In the genomic region with DNA sequence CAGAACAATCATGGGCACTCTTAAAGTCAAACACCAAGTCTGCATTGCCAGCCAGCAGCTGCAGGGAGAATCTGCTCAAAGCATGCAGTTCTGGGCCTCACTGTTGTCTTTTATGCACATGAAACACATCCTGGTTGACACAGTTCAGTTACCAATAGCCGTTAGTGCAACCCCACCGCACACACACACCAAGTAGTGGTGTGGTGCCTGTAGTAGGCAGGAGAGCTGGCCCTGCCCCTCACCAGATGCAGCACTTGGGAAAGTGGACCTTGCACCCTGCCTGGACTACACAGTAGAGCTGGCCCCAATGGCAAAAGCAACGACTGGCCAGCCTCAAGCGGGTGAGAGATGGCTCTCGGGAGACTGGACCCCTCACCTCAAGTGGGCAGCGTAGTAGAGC, we compare ENCODE assay signal across 12 mouse cellular contexts. TPM values are rescaled to one million over a fixed set of nuclear protein-coding genes. Genes with fewer than 3 reads are reported as not detected.
DNase-seq lines count a peak whose midpoint lies in the region; ATAC-seq and TF ChIP-seq lines count a peak whose summit lies in the region.
"Had no signal": no experiment of that assay in that cellular context is flagged by ENCODE, and none has a peak within 500 bp of the region (broad histone marks: within the 10 kb centered on the region; RNA-seq: fewer than 3 reads in every experiment).

No protein-coding gene starts in this region.

- DNase-seq in T-cell, adult 2 months (ENCODE audit: low spot score): peak; percentile 35
- peak; percentile 30 to 49 for DNase-seq in kidney, postnatal 4 days
- DNase-seq in thymus, postnatal 0 days (ENCODE audit: low spot score): peak; percentile 65
- no peak for DNase-seq in urinary bladder, adult 18-20 months (ENCODE audit: low spot score in 2 of 2)
- DNase-seq in B cell, adult 2 months: no peak
- no peak for DNase-seq in cerebellum, adult 2 months
- DNase-seq: heart, postnatal 10 days had no signal

- peak; percentile 49; the same call in 1 of the 2 replicates for ATAC-seq in intestine, postnatal 0 days
- ATAC-seq: activated CD4-positive, CD25-positive, alpha-beta regulatory T cell, adult 4 months; CD4-positive, CD25-positive, alpha-beta regulatory T cell, adult 4 months had no signal

- H3K4me3 ChIP-seq in intestine, postnatal 0 days (ENCODE audit: low read depth, low read length): no peak overlapping the region
- H3K4me3 ChIP-seq in cerebellum, adult 2 months (replicated peaks; ENCODE audit: insufficient read depth, low read depth, low read length): no peak overlapping the region
- H3K4me3 ChIP-seq: midbrain, embryonic 10.5 days; myocyte had no signal

- no peak for TF ChIP-seq CTCF in intestine, postnatal 0 days (IDR thresholded peaks at IDR 0.05; ENCODE audit: low read depth)
- TF ChIP-seq CTCF in cerebellum, adult 2 months (IDR thresholded peaks at IDR 0.05; ENCODE audit: borderline replicate concordance, insufficient read depth, low read depth, low read length): no peak

- no peak overlapping the region for H3K4me2 ChIP-seq in intestine, postnatal 0 days (replicated peaks; ENCODE audit: low read depth)

- H3K9me3 ChIP-seq in intestine, postnatal 0 days (ENCODE audit: control insufficient read depth): no peaks in the 10 kb centered on the region
- H3K9me3 ChIP-seq: midbrain, embryonic 10.5 days had no signal

- H3K36me3 ChIP-seq in intestine, postnatal 0 days (ENCODE audit: control insufficient read depth, insufficient read depth): no peaks in the 10 kb centered on the region
- H3K36me3 ChIP-seq: midbrain, embryonic 10.5 days had no signal

- H3K27me3 ChIP-seq in intestine, postnatal 0 days (replicated peaks; ENCODE audit: control insufficient read depth, insufficient read depth, low read length): no peaks in the 10 kb centered on the region
- no peaks in the 10 kb centered on the region for H3K27me3 ChIP-seq in cerebellum, adult 2 months (ENCODE audit: control insufficient read depth, insufficient read depth, low read length)

- H3K9ac ChIP-seq in intestine, postnatal 0 days (ENCODE audit: low read depth, low read length): no peak overlapping the region

- WGBS in intestine, postnatal 0 days: 60% methylated on average over 6 of the region's 6 CpGs
- 86% methylated on average over 6 of the region's 6 CpGs for WGBS in cerebellum, adult 2 months

- no peaks in the 10 kb centered on the region for H3K4me1 ChIP-seq in intestine, postnatal 0 days (replicated peaks; ENCODE audit: control insufficient read depth, insufficient read depth, low read length)
- no peaks in the 10 kb centered on the region for H3K4me1 ChIP-seq in cerebellum, adult 2 months (ENCODE audit: control insufficient read depth, insufficient read depth, low read length)
- H3K4me1 ChIP-seq: midbrain, embryonic 10.5 days had no signal

- no peak overlapping the region for H3K27ac ChIP-seq in intestine, postnatal 0 days (ENCODE audit: low read depth, low read length)
- no peak overlapping the region for H3K27ac ChIP-seq in cerebellum, adult 2 months (ENCODE audit: insufficient read depth, low read length)
- H3K27ac ChIP-seq: midbrain, embryonic 10.5 days had no signal

- TF ChIP-seq POLR2A in cerebellum, adult 2 months (IDR thresholded peaks at IDR 0.05; ENCODE audit: borderline replicate concordance, insufficient read depth, low read length): no peak

RNA-seq across cellular contexts. Expression of a gene that starts 5.0 kb away (rescaled TPM):
- 1.5 and 1.9 TPM in 2 replicates for polyA plus RNA-seq in intestine, postnatal 0 days (2015; fragmentation: Nextera tagmentation; extraction: Ambion mirVana)
- polyA plus RNA-seq in thymus, postnatal 0 days (2015; fragmentation: Nextera tagmentation; extraction: Ambion mirVana): 46.4 and 52.7 TPM in 2 replicates
- polyA plus RNA-seq in cerebellum, adult 2 months (2012; rRNA removed): 9.9 and 11.5 TPM in 2 replicates

RNA-seq across cellular contexts. Expression of a gene that starts 26.4 kb away (rescaled TPM):
- polyA plus RNA-seq in intestine, postnatal 0 days (2015; fragmentation: Nextera tagmentation; extraction: Ambion mirVana): 521 and 527 TPM in 2 replicates
- 1,051 and 1,112 TPM in 2 replicates for polyA plus RNA-seq in thymus, postnatal 0 days (2015; fragmentation: Nextera tagmentation; extraction: Ambion mirVana)
- 411 and 431 TPM in 2 replicates for polyA plus RNA-seq in cerebellum, adult 2 months (2012; rRNA removed)

RNA-seq across cellular contexts. Expression of a gene that starts 34.0 kb away (rescaled TPM):
- polyA plus RNA-seq in intestine, postnatal 0 days (2015; fragmentation: Nextera tagmentation; extraction: Ambion mirVana): 5.8 and 7.1 TPM in 2 replicates
- 15.6 and 20.2 TPM in 2 replicates for polyA plus RNA-seq in thymus, postnatal 0 days (2015; fragmentation: Nextera tagmentation; extraction: Ambion mirVana)
- 25.5 and 27.5 TPM in 2 replicates for polyA plus RNA-seq in cerebellum, adult 2 months (2012; rRNA removed)

RNA-seq across cellular contexts. Expression of a gene that starts 44.6 kb away (rescaled TPM):
- 0.72 and 1.0 TPM in 2 replicates for polyA plus RNA-seq in intestine, postnatal 0 days (2015; fragmentation: Nextera tagmentation; extraction: Ambion mirVana)
- 1.8 and 2.2 TPM in 2 replicates for polyA plus RNA-seq in thymus, postnatal 0 days (2015; fragmentation: Nextera tagmentation; extraction: Ambion mirVana)
- polyA plus RNA-seq in cerebellum, adult 2 months (2012; rRNA removed): 11.1 and 13.1 TPM in 2 replicates

Comparison
In these comparisons a context has a peak if more than half of its experiments do, and no peak if none do; other contexts are left out.
1. DNase-seq: peak in T-cell, adult 2 months (single experiment), kidney, postnatal 4 days (2 of 2) and thymus, postnatal 0 days (single experiment); none in urinary bladder, adult 18-20 months (0 of 2), B cell, adult 2 months (0 of 2) and cerebellum, adult 2 months (0 of 2).